Mouse (Mus musculus): ENCODE data around the gene Gm45208.
"Not testable (repeated sequence)": the region's sequence is repeated elsewhere in the genome, so short reads cannot be mapped to it uniquely, and the experiment has no call there.

Gene Gm45208

DNA sequence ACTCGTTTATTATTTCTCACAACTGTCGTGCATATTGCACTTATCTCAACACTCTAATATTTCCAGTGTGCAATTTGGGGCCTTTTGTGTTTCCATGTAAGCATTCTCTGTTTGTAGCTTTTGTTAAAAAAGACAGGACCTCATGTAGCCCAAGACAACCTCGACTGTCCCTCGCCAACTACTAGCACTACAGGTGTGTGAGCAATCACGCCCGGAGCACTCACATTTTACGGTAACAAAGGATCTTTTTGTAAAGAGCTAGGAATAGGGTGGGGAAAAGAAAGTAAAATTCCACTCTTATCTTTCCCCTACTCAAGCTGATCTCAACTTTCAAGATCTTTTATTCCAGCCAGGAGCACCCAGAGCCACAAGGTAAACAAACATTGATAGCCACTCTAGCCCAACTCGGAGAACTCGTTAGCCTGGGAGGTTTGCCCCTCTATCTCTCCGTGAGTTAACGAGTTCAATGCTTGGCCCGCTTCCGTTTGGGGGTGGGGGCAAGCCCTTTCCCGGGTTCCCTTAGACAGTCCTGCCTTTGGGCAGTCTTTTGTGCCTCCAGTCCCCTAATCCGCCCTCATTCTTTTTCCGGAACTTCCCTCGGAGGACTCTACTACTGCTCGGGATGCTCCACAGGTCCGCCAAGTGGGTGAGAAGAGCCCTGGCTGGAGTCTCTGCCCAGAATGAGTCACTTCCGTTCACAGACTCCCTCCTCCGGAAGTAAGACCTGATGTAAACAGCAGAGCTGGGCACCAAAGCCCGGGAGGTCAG lies at the start of gene Gm45208:
Gene Gm45208, plus strand, starts transcription at position 732 of the 768 bp plus-strand sequence.
- DNase-seq (ENCODE audit: low spot score): peak; percentile 66

DNA sequence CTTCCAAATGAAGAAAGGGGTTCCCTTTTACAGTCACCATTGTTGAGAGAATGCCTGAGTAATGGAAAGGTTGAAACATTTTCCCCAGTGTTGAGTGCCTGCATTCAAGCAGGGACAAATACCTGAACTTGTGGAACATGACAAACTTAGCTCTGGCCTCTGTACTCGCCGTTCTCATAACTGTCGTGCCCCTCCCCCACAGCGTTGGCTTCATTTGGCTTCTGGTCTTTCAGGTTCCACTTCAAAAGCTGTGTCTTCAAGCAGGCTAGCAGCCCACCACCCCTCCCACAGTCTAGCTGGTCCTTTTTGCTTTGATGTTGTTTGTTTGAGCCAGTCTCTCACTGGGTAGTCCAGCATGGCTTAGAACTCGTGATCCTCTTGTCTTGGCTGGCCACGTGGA lies 49.3 kb upstream of the Gm45208 start:
- DNase-seq (ENCODE audit: low spot score): no peak

GRCm38 (mm10) chrX:7673578-7674281 lies 48.3 kb upstream of the Gm45208 start:
- no peak for DNase-seq (ENCODE audit: low spot score)

DNA sequence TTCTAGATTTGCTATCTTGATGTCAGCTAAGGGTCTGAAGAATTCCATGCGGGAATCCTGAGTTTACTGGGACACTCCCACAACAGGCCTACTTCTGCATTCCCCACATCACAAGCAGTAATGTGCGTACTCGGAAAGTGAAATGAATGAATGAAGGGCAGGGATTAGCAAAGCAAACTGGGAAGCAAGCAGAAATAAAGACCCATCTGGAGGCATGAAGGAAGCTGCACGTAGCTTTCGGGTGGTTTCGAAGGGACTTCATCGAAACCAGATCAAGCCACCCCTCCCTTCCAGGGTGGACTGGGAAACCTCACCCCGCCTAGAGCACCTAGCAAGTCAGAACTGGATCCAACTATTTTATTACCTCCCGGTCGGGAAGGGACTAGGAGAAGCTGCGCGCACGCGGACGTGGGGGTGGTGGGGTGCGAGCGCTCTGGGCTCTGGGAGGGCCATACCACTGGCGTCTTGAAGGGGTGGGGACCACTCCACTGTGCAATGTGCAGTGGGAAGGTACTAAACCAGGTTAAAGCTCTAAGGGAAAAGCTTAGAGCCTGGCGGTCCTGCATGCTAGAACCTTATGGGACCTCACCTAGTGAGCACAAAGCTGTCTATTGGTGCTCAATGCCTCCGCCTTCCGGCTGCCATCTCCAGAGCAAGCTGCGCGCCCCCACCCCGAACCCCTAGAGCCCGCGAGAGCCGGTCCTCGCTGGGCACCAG lies 47.6 kb upstream of the Gm45208 start:
- DNase-seq (ENCODE audit: low spot score): no peak

DNA sequence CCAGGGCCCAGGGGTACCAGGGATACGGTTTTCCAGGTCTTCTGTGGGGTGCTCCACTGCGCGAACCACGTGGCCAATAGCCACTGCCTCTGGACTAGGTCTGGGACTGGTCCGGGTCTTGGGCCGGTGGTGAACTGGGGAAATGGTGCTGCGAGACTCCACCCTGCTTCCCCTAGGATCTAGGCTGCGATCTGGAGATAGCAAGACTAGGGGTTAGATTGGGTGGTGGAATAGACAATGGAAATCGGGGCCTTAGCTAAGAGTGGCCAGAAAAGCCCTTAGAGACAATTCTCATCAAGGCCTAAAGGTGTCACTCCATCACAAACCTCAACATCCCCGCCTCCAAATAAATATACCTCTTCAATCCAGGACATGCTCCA lies 47.1 kb upstream of the Gm45208 start:
- DNase-seq (ENCODE audit: low spot score): no peak

GRCm38 (mm10) chrX:7678986-7679385 lies 43.1 kb upstream of the Gm45208 start:
- DNase-seq (ENCODE audit: low spot score): no peak

DNA sequence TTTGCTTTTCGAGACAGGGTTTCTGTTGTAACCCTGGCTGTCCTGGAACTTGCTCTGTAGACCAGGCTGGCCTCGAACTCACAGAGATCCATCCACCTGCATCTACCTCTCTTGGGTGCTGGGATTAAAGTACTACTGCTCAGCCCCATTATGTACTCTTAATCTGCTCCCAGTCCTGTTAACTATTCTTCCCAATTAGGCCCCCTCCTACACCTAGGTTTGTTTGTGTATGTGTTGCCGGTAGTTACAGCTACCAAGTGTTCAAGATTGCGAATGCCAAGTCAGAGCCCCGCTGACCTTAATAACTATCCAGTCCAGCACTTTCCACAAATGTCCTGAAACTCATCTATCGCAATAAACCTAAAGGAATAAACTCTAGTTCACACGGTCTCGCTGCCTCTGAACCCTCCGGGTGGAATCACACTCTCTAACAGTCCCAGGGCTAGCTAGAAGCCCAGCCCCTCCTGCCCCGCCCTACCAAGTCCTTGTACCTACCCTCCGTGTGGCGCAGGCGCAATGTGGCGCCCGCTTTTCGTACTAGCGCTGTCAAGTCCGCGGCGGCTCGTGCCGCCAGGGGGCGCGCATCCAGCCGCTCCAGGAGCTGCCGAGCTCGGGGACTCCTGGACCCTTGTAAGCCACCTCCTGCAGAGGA lies 42.5 kb upstream of the Gm45208 start:
- DNase-seq (ENCODE audit: low spot score): peak; percentile 81

GRCm38 (mm10) chrX:7680057-7680412 lies 42.0 kb upstream of the Gm45208 start:
- DNase-seq (ENCODE audit: low spot score): no peak

DNA sequence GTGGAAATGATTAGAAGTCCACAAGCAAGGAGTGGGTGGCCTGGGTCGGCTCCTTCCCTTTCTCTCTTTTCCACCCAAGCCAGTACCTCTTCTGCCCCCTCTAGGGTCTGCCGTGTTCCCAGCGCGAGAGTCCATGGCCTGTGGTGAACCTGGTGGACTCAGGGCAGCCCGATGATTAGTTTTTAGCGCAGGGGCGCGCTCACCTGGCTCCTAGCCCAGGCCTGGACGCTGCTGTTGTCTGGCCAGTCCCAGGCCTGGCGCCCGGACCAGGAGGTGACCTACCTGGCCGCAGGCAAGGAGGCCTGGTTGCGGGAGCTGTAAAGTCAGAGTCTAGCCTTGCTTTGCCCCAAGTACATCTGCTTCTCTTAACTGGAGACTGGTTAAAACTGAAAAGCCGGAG lies 41.2 kb upstream of the Gm45208 start, which contains the start of gene Magix:
Gene Magix, minus strand, starts transcription at position 388 of the 400 bp plus-strand sequence.
- DNase-seq (ENCODE audit: low spot score): no peak

DNA sequence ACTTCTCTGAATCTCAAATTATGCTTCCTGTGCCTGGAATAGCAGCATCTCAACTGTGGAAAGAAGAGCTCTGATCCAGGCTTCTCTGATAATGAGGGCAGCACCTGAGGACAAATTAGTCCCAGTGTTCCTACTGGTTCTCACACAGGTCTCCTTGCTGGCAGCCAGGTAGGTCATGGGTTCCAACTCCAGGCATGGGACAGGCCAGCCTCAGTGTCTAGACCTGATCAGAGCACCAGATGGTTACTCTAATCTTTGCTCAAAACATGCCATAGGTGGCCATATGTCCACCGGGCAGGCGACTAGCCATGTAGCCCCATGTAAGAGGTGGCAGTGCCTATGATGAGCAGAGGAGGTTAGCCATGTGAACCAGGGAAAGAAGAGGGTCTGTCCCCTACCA lies 33.7 kb upstream of the Gm45208 start:
- DNase-seq (ENCODE audit: low spot score): no peak

GRCm38 (mm10) chrX:7690486-7690885 lies 31.6 kb upstream of the Gm45208 start:
- DNase-seq (ENCODE audit: low spot score): no peak

DNA sequence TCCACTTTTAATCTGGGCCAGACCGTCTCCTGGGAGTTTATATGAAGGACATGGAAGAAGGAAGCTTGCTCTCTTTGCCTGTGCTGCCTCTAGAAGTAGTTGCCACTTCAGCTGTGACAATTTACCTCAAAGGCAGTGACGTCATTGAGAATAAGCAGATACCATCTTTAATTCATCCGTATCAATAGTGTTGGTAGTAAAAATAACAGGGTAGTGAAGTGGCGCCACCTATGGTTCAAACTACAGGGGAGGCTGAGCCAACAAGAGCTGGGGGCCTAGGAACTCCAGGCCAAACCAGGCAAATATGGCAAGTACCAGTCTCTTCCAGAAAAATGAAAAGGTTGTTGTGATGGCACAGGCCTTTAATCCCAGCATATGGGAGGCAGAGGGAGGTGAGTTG lies 29.2 kb upstream of the Gm45208 start:
- DNase-seq (ENCODE audit: low spot score): no peak

- no peak for DNase-seq (ENCODE audit: low spot score)
These were observed 25.5 kb upstream of the Gm45208 start for GRCm38 (mm10) chrX:7696520-7696919.

DNA sequence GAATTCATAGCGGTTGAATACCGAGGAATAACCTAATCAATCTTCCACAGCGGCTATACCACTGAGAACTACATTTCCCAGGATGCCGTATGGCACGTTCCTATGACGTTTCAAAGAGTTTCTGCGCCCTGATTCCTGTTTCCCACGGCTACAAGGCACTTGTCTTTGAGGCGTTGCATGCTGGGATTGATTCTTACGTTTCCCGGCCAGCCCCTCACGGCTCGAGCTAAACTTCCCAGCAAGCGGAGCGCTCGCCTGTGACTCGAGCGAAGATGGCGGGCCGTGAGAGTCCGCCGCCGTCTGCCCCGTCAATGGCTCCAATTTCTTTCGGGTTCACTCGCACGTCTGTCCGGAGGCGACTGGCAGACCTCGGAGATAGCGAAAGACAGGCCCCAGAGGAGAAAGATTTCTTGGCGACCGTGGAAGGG lies 25.1 kb upstream of the Gm45208 start, which contains the start of gene Gpkow:
Gene Gpkow, plus strand, starts transcription at position 178 of the 428 bp plus-strand sequence.
- DNase-seq (ENCODE audit: low spot score): peak; percentile 81

DNA sequence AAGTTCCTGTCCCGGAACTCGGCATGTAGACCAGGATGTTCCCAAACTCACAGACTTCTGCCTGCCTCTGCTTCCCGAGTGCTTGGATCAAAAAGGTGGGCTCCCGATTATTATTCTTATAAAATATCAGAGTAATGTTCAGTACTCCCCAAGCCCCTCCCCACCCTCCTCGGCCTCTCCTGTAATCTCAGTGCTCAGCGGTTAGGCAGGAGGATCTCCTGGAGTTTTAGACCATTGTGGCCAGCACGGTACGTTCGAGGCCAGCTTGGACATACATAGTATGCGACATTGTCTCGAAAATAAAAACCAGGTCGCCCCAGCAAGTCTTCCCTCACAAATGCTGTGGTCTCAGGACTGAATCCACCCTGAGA lies 8.3 kb upstream of the Gm45208 start:
- not testable (repeated sequence) for DNase-seq (ENCODE audit: low spot score)

GRCm38 (mm10) chrX:7714135-7714899 lies 7.7 kb upstream of the Gm45208 start, which contains the start of gene Wdr45:
Gene Wdr45, plus strand, starts transcription at chrX:7714333.
- DNase-seq (ENCODE audit: low spot score): peak; percentile 91

- DNase-seq (ENCODE audit: low spot score): not testable (repeated sequence)
These were observed 6.0 kb upstream of the Gm45208 start for GRCm38 (mm10) chrX:7716058-7716457.

- DNase-seq (ENCODE audit: low spot score): no peak
These were observed 202 bp downstream of the Gm45208 start for GRCm38 (mm10) chrX:7722282-7722611.

DNA sequence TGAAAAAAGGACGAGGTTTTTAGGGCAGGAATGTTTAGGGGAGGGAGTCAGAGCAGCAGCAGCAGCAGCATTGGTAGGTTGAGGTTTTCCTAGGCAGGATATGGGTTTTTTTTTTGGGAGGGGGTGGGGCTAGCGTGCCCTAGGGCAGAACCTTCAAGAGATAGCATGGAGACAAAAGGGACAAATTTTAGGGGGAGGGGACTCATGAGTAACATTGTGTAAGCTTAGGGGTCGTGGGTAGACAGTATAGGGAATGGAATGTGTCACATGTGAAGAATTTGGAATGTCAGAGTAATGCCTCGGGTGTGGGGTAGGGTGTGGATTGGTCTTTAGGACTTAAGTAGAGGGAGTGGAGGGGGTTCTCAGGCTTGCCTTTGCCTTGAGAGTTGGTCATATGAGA lies 646 bp downstream of the Gm45208 start:
- no peak for DNase-seq (ENCODE audit: low spot score)

- DNase-seq (ENCODE audit: low spot score): no peak
These were observed 2.1 kb downstream of the Gm45208 start for GRCm38 (mm10) chrX:7724135-7724534.

GRCm38 (mm10) chrX:7725841-7726240 lies 3.8 kb downstream of the Gm45208 start:
- DNase-seq (ENCODE audit: low spot score): no peak

GRCm38 (mm10) chrX:7727176-7727575 lies 5.1 kb downstream of the Gm45208 start:
- DNase-seq (ENCODE audit: low spot score): no peak

Measured in c-Kit-positive CD71-positive TER-119-positive erythroid progenitor cells, embryonic 14.5 days (primary cell).